ENCODE assay signal across 8 mouse cellular contexts in genomic region chr13:62558189-62559110, GRCm38 (mm10). TPM values are rescaled to one million over a fixed set of nuclear protein-coding genes. Genes with fewer than 3 reads are reported as not detected.
DNase-seq lines count a peak whose midpoint lies in the region; ATAC-seq and TF ChIP-seq lines count a peak whose summit lies in the region.
"Not testable (repeated sequence)": the region's sequence is repeated elsewhere in the genome, so short reads cannot be mapped to it uniquely, and the experiment has no call there.

Zfp935 (minus strand) TSS chr13:62558511.

- 6% methylated on average over 25 of the region's 27 CpGs for WGBS in heart, embryonic 11.5 days (ENCODE audit: insufficient replicate concordance)
- 6% methylated on average over 27 of the region's 27 CpGs for WGBS in kidney, embryonic 15.5 days
- WGBS in limb, embryonic 15.5 days, result 5% methylated on average over 27 of the region's 27 CpGs
- 3% methylated on average over 25 of the region's 27 CpGs for whole genome bisulfite sequencing in midbrain, postnatal 0 days

- H3K27me3 ChIP-seq in heart, embryonic 11.5 days (ENCODE audit: control insufficient read depth, insufficient read depth, low read length); kidney, embryonic 15.5 days; limb, embryonic 15.5 days; midbrain, postnatal 0 days (ENCODE audit: insufficient read depth, low read length): not testable (repeated sequence)

- peak; percentile 50 for DNase-seq in 416B (ENCODE audit: low read depth)
- peak; percentile 0 for DNase-seq in midbrain, postnatal 0 days (ENCODE audit: low spot score)
- peak; percentile 70 to 78 for DNase-seq in spleen, postnatal 4 days (ENCODE audit: low spot score in 2 of 2)

- not testable (repeated sequence) for H3K9me3 ChIP-seq in heart, embryonic 11.5 days (replicated peaks; ENCODE audit: control insufficient read depth, low read length); midbrain, postnatal 0 days (ENCODE audit: low read length)
- peaks cover 18% of the 10 kb centered on the region for H3K9me3 ChIP-seq in kidney, embryonic 15.5 days (replicated peaks)
- peaks cover 12% of the 10 kb centered on the region; the same call in 1 of the 2 replicates for H3K9me3 ChIP-seq in limb, embryonic 15.5 days

- H3K36me3 ChIP-seq in heart, embryonic 11.5 days (ENCODE audit: control insufficient read depth, insufficient read depth, low read length); midbrain, postnatal 0 days (ENCODE audit: insufficient read depth, low read length): not testable (repeated sequence)
- H3K36me3 ChIP-seq in kidney, embryonic 15.5 days, result peaks cover 17% of the 10 kb centered on the region
- H3K36me3 ChIP-seq in limb, embryonic 15.5 days, result peaks cover 16% of the 10 kb centered on the region

- not testable (repeated sequence) for H3K4me1 ChIP-seq in bone marrow macrophage, adult 2 months (ENCODE audit: control insufficient read depth, insufficient read depth, low read length); heart, embryonic 11.5 days (ENCODE audit: control insufficient read depth, insufficient read depth, low read length); kidney, embryonic 15.5 days; limb, embryonic 15.5 days; midbrain, postnatal 0 days (ENCODE audit: insufficient read depth, low read length)

- H3K27ac ChIP-seq in bone marrow macrophage, adult 2 months (ENCODE audit: insufficient read depth, low read depth, low read length); heart, embryonic 11.5 days (ENCODE audit: low read depth, low read length); midbrain, postnatal 0 days (ENCODE audit: low read depth, low read length): not testable (repeated sequence)
- peak within 1 kb of the TSS; percentile 56 for H3K27ac ChIP-seq in kidney, embryonic 15.5 days
- H3K27ac ChIP-seq in limb, embryonic 15.5 days, result peak within 1 kb of the TSS; percentile 61; the same call in 1 of the 2 replicates

- H3K4me3 ChIP-seq in bone marrow macrophage, adult 2 months (ENCODE audit: insufficient read depth, low read length), result peak within 1 kb of the TSS; percentile 72
- H3K4me3 ChIP-seq in heart, embryonic 11.5 days (ENCODE audit: low read depth, low read length), result peak within 1 kb of the TSS; percentile 44
- peak within 1 kb of the TSS; percentile 54 for H3K4me3 ChIP-seq in kidney, embryonic 15.5 days (replicated peaks)
- peak within 1 kb of the TSS; percentile 50 for H3K4me3 ChIP-seq in limb, embryonic 15.5 days
- H3K4me3 ChIP-seq in midbrain, postnatal 0 days (ENCODE audit: low read depth, low read length), result peak within 1 kb of the TSS; percentile 35

- TF ChIP-seq POLR2A in bone marrow macrophage, adult 2 months (IDR thresholded peaks at IDR 0.05; ENCODE audit: borderline replicate concordance, low read depth, low read length), result not testable (repeated sequence)

- peak; percentile 55 for ATAC-seq in erythroblast, adult 5-6 weeks (replicated peaks; ENCODE audit: low FRiP score, poor library complexity, severe bottlenecking)
- not testable (repeated sequence) for ATAC-seq in heart, embryonic 11.5 days (replicated peaks; ENCODE audit: insufficient number of reproducible peaks, low FRiP score, low TSS enrichment); limb, embryonic 15.5 days (ENCODE audit: insufficient number of reproducible peaks, low FRiP score, low TSS enrichment, low read depth); midbrain, postnatal 0 days (ENCODE audit: low FRiP score)
- ATAC-seq in kidney, embryonic 15.5 days (replicated peaks; ENCODE audit: low FRiP score), result 0 out of 2 replicates have a peak, but pooled peaks have one; percentile 66

- H3K9ac ChIP-seq in heart, embryonic 11.5 days (ENCODE audit: low read depth, low read length), result peak within 1 kb of the TSS; percentile 54; the same call in 1 of the 2 replicates
- H3K9ac ChIP-seq in kidney, embryonic 15.5 days, result peak within 1 kb of the TSS; percentile 57; the same call in 1 of the 2 replicates
- peak within 1 kb of the TSS; percentile 39; the same call in 1 of the 2 replicates for H3K9ac ChIP-seq in limb, embryonic 15.5 days
- H3K9ac ChIP-seq in midbrain, postnatal 0 days (replicated peaks; ENCODE audit: low read length, poor library complexity, severe bottlenecking), result not testable (repeated sequence)

- TF ChIP-seq CTCF in bone marrow macrophage, adult 2 months (IDR thresholded peaks at IDR 0.05; ENCODE audit: low read depth, low read length); midbrain, postnatal 0 days (IDR thresholded peaks at IDR 0.05): not testable (repeated sequence)

- peak within 1 kb of the TSS; percentile 34 for H3K4me2 ChIP-seq in heart, embryonic 11.5 days
- peak within 1 kb of the TSS; percentile 53 for H3K4me2 ChIP-seq in kidney, embryonic 15.5 days
- H3K4me2 ChIP-seq in limb, embryonic 15.5 days, result peak within 1 kb of the TSS; percentile 39
- peak within 1 kb of the TSS; percentile 32; the same call in 1 of the 2 replicates for H3K4me2 ChIP-seq in midbrain, postnatal 0 days (ENCODE audit: low read depth, low read length, poor library complexity, severe bottlenecking)

RNA-seq across cellular contexts. Expression of gene Zfp935, which starts in this region (rescaled TPM):
- polyA plus RNA-seq in bone marrow macrophage, adult 2 months (2012; ENCODE audit: insufficient read depth, insufficient read length, missing spikeins), result not detected in 2 replicates
- 12.5 TPM in 1 of 2 replicates, not detected in the other for total RNA-seq in erythroblast, adult 5-6 weeks (2015; ENCODE audit: low replicate concordance)
- not detected in 2 replicates for total RNA-seq in erythroblast, adult 5-6 weeks (2017; ENCODE audit: low replicate concordance)
- polyA plus RNA-seq in heart, embryonic 11.5 days (2014; fragmentation: Nextera tagmentation; extraction: Ambion mirVana), result not detected in 2 replicates
- polyA plus RNA-seq in kidney, embryonic 15.5 days (2015; fragmentation: Nextera tagmentation; extraction: Ambion mirVana), result not detected in 2 replicates
- polyA plus RNA-seq in limb, embryonic 15.5 days (2015; fragmentation: Nextera tagmentation; extraction: Ambion mirVana), result not detected in 2 replicates
- total RNA-seq in midbrain, postnatal 0 days (2014; rRNA removed), result not detected in 2 replicates
- polyA plus RNA-seq in midbrain, postnatal 0 days (2015; fragmentation: Nextera tagmentation; extraction: Ambion mirVana), result 0.31 TPM in 1 of 2 replicates, not detected in the other

Comparison
In these comparisons a context has a peak if more than half of its experiments do, and no peak if none do; other contexts are left out.
1. Peak in ATAC-seq, H3K4me3 ChIP-seq, H3K27ac ChIP-seq, H3K9ac ChIP-seq and H3K4me2 ChIP-seq in kidney, embryonic 15.5 days; RNA of the gene not detected or under 1 TPM.
2. Peak in DNase-seq, H3K4me3 ChIP-seq and H3K4me2 ChIP-seq in midbrain, postnatal 0 days; RNA of the gene not detected or under 1 TPM.
3. DNase-seq: peak in every context shown above with its lines; median percentile 74 in spleen, postnatal 4 days; 50 in 416B; 0 in midbrain, postnatal 0 days.